Mouse (Mus musculus) left cerebral cortex, postnatal 4 days (tissue): ENCODE results near the gene Jph2. TPM values are rescaled to one million over a fixed set of nuclear protein-coding genes. Genes with fewer than 3 reads are reported as not detected.

ENCODE experiments used
- DNase-seq: peaks from one replicate; pipeline ENCODE4 v3.0.0-alpha.2; 2022
- intact Hi-C: fragments of 180-260 bp; cut with DNase I; formaldehyde crosslinking; loops from one replicate; pipeline ENCODE4 v1.15.1; 2025
- total RNA-seq, 2 experiments: library from RNA; stranded (reverse); gene quantifications; 2 replicates each; pipeline ENCODE4 v1.2.3; 2021

The Jph2 gene
- under 1 TPM; 0.54 to 0.74 TPM for total RNA-seq

- no peak for DNase-seq
These were observed at the start of gene Jph2 for GRCm38 (mm10) chr2:163397905-163398304. Gene Jph2 (minus strand): TSS chr2:163397993.

GRCm38 (mm10) chr2:163447375-163447774 is 49.6 kb upstream of the Jph2 start:
- intact Hi-C loops, result no loop called here
- DNase-seq, result no peak

More at GRCm38 (mm10) chr2:163397905-163398304, at the start of gene Jph2:
- intact Hi-C loops, result no loop called here

GRCm38 (mm10) chr2:163444017-163444416 is 46.2 kb upstream of the Jph2 start:
- intact Hi-C loops, result no loop called here
- DNase-seq, result no peak

GRCm38 (mm10) chr2:163443543-163443942 is 45.8 kb upstream of the Jph2 start:
- DNase-seq, result no peak
- intact Hi-C loops, result no loop called here

- no peak for DNase-seq
- intact Hi-C loops, result no loop called here
These were observed 41.7 kb upstream of the Jph2 start for GRCm38 (mm10) chr2:163439488-163439887.

- intact Hi-C loops, result no loop called here
- DNase-seq, result peak; percentile 32
These were observed 41.0 kb upstream of the Jph2 start for GRCm38 (mm10) chr2:163438619-163439451.

GRCm38 (mm10) chr2:163438246-163438618 is 40.4 kb upstream of the Jph2 start, which contains the start of gene Gdap1l1:
Gene Gdap1l1 (plus strand): TSS chr2:163438476.
- peak; percentile 76 for DNase-seq
- intact Hi-C loops, result no loop called here

GRCm38 (mm10) chr2:163437800-163438199 is 40.0 kb upstream of the Jph2 start:
- intact Hi-C loops, result no loop called here

GRCm38 (mm10) chr2:163433971-163434370 is 36.2 kb upstream of the Jph2 start:
- DNase-seq, result peak; percentile 77
- intact Hi-C loops, result no loop called here

More at GRCm38 (mm10) chr2:163437800-163438199, 40.0 kb upstream of the Jph2 start:
- no peak for DNase-seq

- intact Hi-C loops, result no loop called here
- DNase-seq, result no peak
These were observed 33.5 kb upstream of the Jph2 start for GRCm38 (mm10) chr2:163431289-163431688.

GRCm38 (mm10) chr2:163428346-163429011 is 30.7 kb upstream of the Jph2 start:
- intact Hi-C loops, result no loop called here
- no peak for DNase-seq

- intact Hi-C loops, result no loop called here
- no peak for DNase-seq
These were observed 26.8 kb upstream of the Jph2 start, which contains the start of gene Oser1 for GRCm38 (mm10) chr2:163424597-163424996. Gene Oser1 (minus strand): TSS chr2:163424697.

GRCm38 (mm10) chr2:163422895-163423660 is 25.3 kb upstream of the Jph2 start:
- DNase-seq, result no peak
- intact Hi-C loops, result no loop called here

- no peak for DNase-seq
- intact Hi-C loops, result no loop called here
These were observed 22.6 kb upstream of the Jph2 start for GRCm38 (mm10) chr2:163420366-163420886.

- DNase-seq, result peak; percentile 99
These were observed 21.7 kb upstream of the Jph2 start for GRCm38 (mm10) chr2:163419346-163420045.

GRCm38 (mm10) chr2:163418841-163419345 is 21.1 kb upstream of the Jph2 start:
- DNase-seq, result no peak
- intact Hi-C loops, result no loop called here

More at GRCm38 (mm10) chr2:163419346-163420045, 21.7 kb upstream of the Jph2 start:
- intact Hi-C loops, result no loop called here

- no peak for DNase-seq
- intact Hi-C loops, result no loop called here
These were observed 20.0 kb upstream of the Jph2 start for GRCm38 (mm10) chr2:163417830-163418229.

GRCm38 (mm10) chr2:163417026-163417425 is 19.2 kb upstream of the Jph2 start:
- intact Hi-C loops, result no loop called here
- DNase-seq, result no peak

- intact Hi-C loops, result no loop called here
- DNase-seq, result no peak
These were observed 15.2 kb upstream of the Jph2 start for GRCm38 (mm10) chr2:163412846-163413590.
